8 mouse cellular contexts compared by ENCODE assay signal in the genomic region with DNA sequence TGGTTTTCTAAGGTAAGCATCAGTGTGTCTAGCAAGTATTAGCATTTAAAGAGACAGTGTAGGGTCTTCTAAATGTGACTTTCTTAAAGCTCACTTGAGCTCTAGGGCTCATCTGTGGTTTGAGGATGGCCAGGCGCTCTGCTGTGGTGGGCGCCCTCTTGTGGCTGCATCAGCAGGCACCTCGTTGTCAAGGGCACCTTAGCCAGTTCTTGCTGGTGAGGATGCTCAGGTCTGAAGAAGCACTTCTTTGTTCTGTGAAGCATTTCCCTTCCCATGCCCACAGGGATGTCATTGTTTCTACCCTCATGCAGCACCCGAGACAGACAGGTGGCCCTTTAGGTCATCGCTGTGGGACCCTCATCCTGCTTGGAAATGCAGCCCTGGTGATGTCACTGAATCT.
DNase-seq lines count a peak whose midpoint lies in the region; ATAC-seq and TF ChIP-seq lines count a peak whose summit lies in the region.

No protein-coding gene starts in this region.

- TF ChIP-seq CTCF in cortical plate, adult 2 months (IDR thresholded peaks at IDR 0.05; ENCODE audit: extremely low read depth, insufficient read depth, low read length): peak; percentile 76

- H3K27ac ChIP-seq in heart, embryonic 10.5 days: no peak overlapping the region
- 0 out of 2 replicates have a peak overlapping the region, but pooled peaks have one; percentile 15 for H3K27ac ChIP-seq in cortical plate, adult 2 months (ENCODE audit: insufficient read depth, low read length)
- H3K27ac ChIP-seq in midbrain, embryonic 13.5 days: peak overlapping the region; percentile 31; the same call in 1 of the 2 replicates

- intact Hi-C loops in heart, postnatal 14 days (cut with DNase I): loop anchor here (2.0 kb wide), 2 partner anchors 26 to 80 kb away; no protein-coding TSS in a partner anchor

- no peak overlapping the region for H3K9ac ChIP-seq in midbrain, embryonic 13.5 days (replicated peaks)

- ATAC-seq in midbrain, embryonic 13.5 days: peak; percentile 35; the same call in 1 of the 2 replicates

- H3K4me1 ChIP-seq in heart, embryonic 10.5 days: peaks cover 21% of the 10 kb centered on the region
- H3K4me1 ChIP-seq in cortical plate, adult 2 months (ENCODE audit: control insufficient read depth, insufficient read depth, low read length): peaks cover 21% of the 10 kb centered on the region
- H3K4me1 ChIP-seq in midbrain, embryonic 13.5 days (replicated peaks): peaks cover 40% of the 10 kb centered on the region

- H3K27me3 ChIP-seq in heart, embryonic 10.5 days (ENCODE audit: insufficient read depth, poor library complexity, severe bottlenecking): no peaks in the 10 kb centered on the region
- no peaks in the 10 kb centered on the region for H3K27me3 ChIP-seq in midbrain, embryonic 13.5 days

- TF ChIP-seq POLR2A in cortical plate, adult 2 months (IDR thresholded peaks at IDR 0.05; ENCODE audit: extremely low read depth, insufficient read depth, low read length): no peak

- no peaks in the 10 kb centered on the region for H3K9me3 ChIP-seq in heart, embryonic 10.5 days
- no peaks in the 10 kb centered on the region for H3K9me3 ChIP-seq in midbrain, embryonic 13.5 days

- peaks cover 25% of the 10 kb centered on the region for H3K36me3 ChIP-seq in heart, embryonic 10.5 days
- H3K36me3 ChIP-seq in midbrain, embryonic 13.5 days: peaks cover 39% of the 10 kb centered on the region

- DNase-seq in heart, postnatal 14 days: peak; percentile 80 to 85
- no peak for DNase-seq in heart, embryonic 10.5 days (ENCODE audit: low spot score)
- peak; percentile 16 for DNase-seq in WW6 (ENCODE audit: low read depth, low spot score)
- peak; percentile 47 to 67 for DNase-seq in gastrocnemius, postnatal 4 days (ENCODE audit: low spot score in 2 of 2)
- peak; percentile 74 to 85 for DNase-seq in layer of hippocampus, postnatal 10 days (ENCODE audit: low spot score in 2 of 2)
- peak; percentile 43 to 77 for DNase-seq in spleen, postnatal 4 days (ENCODE audit: low spot score in 2 of 2)

- H3K4me2 ChIP-seq in midbrain, embryonic 13.5 days (replicated peaks): no peak overlapping the region

- 40% methylated on average over 5 of the region's 5 CpGs for WGBS in heart, embryonic 10.5 days
- 36% methylated on average over 5 of the region's 5 CpGs for WGBS in midbrain, embryonic 13.5 days

- no peak overlapping the region for H3K4me3 ChIP-seq in heart, embryonic 10.5 days
- H3K4me3 ChIP-seq in cortical plate, adult 2 months (ENCODE audit: insufficient read depth, low read length): no peak overlapping the region
- H3K4me3 ChIP-seq in midbrain, embryonic 13.5 days (replicated peaks): no peak overlapping the region
